Mouse (Mus musculus): ENCODE measurements around the gene Zfp668. TPM values are rescaled to one million over a fixed set of nuclear protein-coding genes. Genes with fewer than 3 reads are reported as not detected.

The Zfp668 gene
- total and polyA plus RNA-seq, 3 experiments: 2.2 to 4.1 (median 3.4) TPM

GRCm38 (mm10) chr7:127908656-127909055 lies 32.0 kb upstream of the Zfp668 start:
- Histone ChIP-seq H3K4me1 (ENCODE audit: control insufficient read depth, insufficient read depth, low read length) (peaks cover 1% of the 10 kb centered on the region), H3K27ac (no peak overlapping the region), H3K4me3 (no peak overlapping the region), H3K36me3 (ENCODE audit: control insufficient read depth, insufficient read depth, low read length) (no peaks in the 10 kb centered on the region), H3K9ac (ENCODE audit: low read depth, low read length) (no peak overlapping the region), H3K79me2 (replicated peaks; ENCODE audit: control insufficient read depth, insufficient read depth, low read length) (no peaks in the 10 kb centered on the region), H3K27me3 (ENCODE audit: control insufficient read depth, insufficient read depth, low read length) (no peaks in the 10 kb centered on the region)
- WGBS: 79% methylated on average over 4 of the region's 4 CpGs
- intact Hi-C loops (cut with DNase I): no loop called here
- no peak for DNase-seq
- TF ChIP-seq CTCF (IDR thresholded peaks at IDR 0.05) (no peak), EP300 (IDR thresholded peaks at IDR 0.05; ENCODE audit: insufficient read depth, low read depth, low read length) (no peak), POLR2A (IDR thresholded peaks at IDR 0.05; ENCODE audit: insufficient read depth, low read depth, low read length) (no peak)

GRCm38 (mm10) chr7:127907939-127908338 lies 31.3 kb upstream of the Zfp668 start:
- no peak for DNase-seq
- no peak overlapping the region for H3K4me3 ChIP-seq
- H3K4me1 ChIP-seq (ENCODE audit: control insufficient read depth, insufficient read depth, low read length): peaks cover 1% of the 10 kb centered on the region
- no peaks in the 10 kb centered on the region for H3K36me3 ChIP-seq (ENCODE audit: control insufficient read depth, insufficient read depth, low read length)
- H3K9ac ChIP-seq (ENCODE audit: low read depth, low read length): no peak overlapping the region
- no peaks in the 10 kb centered on the region for H3K79me2 ChIP-seq (replicated peaks; ENCODE audit: control insufficient read depth, insufficient read depth, low read length)
- H3K27ac ChIP-seq: no peak overlapping the region
- TF ChIP-seq EP300 (IDR thresholded peaks at IDR 0.05; ENCODE audit: insufficient read depth, low read depth, low read length) (no peak), POLR2A (IDR thresholded peaks at IDR 0.05; ENCODE audit: insufficient read depth, low read depth, low read length) (no peak), CTCF (IDR thresholded peaks at IDR 0.05) (no peak)
- intact Hi-C loops (cut with DNase I): no loop called here
- H3K27me3 ChIP-seq (ENCODE audit: control insufficient read depth, insufficient read depth, low read length): no peaks in the 10 kb centered on the region
- WGBS: 96% methylated on average over 12 of the region's 12 CpGs

- intact Hi-C loops (cut with DNase I): no loop called here
- WGBS: 6% methylated on average over 38 of the region's 38 CpGs
- no peaks in the 10 kb centered on the region for H3K36me3 ChIP-seq (ENCODE audit: control insufficient read depth, insufficient read depth, low read length)
These were observed 27.6 kb upstream of the Zfp668 start, which contains the start of gene Bckdk for GRCm38 (mm10) chr7:127903971-127904796. Gene Bckdk (plus strand): TSS chr7:127904082.

GRCm38 (mm10) chr7:127901772-127902171 lies 25.1 kb upstream of the Zfp668 start:
- 77% methylated on average over 2 of the region's 2 CpGs for WGBS
- H3K79me2 ChIP-seq (replicated peaks; ENCODE audit: control insufficient read depth, insufficient read depth, low read length): no peaks in the 10 kb centered on the region

More at GRCm38 (mm10) chr7:127903971-127904796, 27.6 kb upstream of the Zfp668 start, which contains the start of gene Bckdk:
- H3K4me3 ChIP-seq: peak within 1 kb of the TSS; percentile 90
- H3K79me2 ChIP-seq (replicated peaks; ENCODE audit: control insufficient read depth, insufficient read depth, low read length): no peaks in the 10 kb centered on the region
- H3K27me3 ChIP-seq (ENCODE audit: control insufficient read depth, insufficient read depth, low read length): no peaks in the 10 kb centered on the region
- H3K4me1 ChIP-seq (ENCODE audit: control insufficient read depth, insufficient read depth, low read length): peaks cover 1% of the 10 kb centered on the region
- H3K9ac ChIP-seq (ENCODE audit: low read depth, low read length): peak within 1 kb of the TSS; percentile 85
- peak within 1 kb of the TSS; percentile 94 for H3K27ac ChIP-seq
- DNase-seq: peak; percentile 80 to 83
- TF ChIP-seq CTCF (IDR thresholded peaks at IDR 0.05) (0 out of 2 replicates have a peak, but pooled peaks have one; percentile 9), POLR2A (IDR thresholded peaks at IDR 0.05; ENCODE audit: insufficient read depth, low read depth, low read length) (peak; percentile 89), EP300 (IDR thresholded peaks at IDR 0.05; ENCODE audit: insufficient read depth, low read depth, low read length) (no peak)

GRCm38 (mm10) chr7:127899997-127900396 lies 23.4 kb upstream of the Zfp668 start:
- H3K36me3 ChIP-seq (ENCODE audit: control insufficient read depth, insufficient read depth, low read length): no peaks in the 10 kb centered on the region
- H3K4me3 ChIP-seq: no peak overlapping the region
- WGBS: 20% methylated on average over 7 of the region's 7 CpGs
- no peaks in the 10 kb centered on the region for H3K79me2 ChIP-seq (replicated peaks; ENCODE audit: control insufficient read depth, insufficient read depth, low read length)
- TF ChIP-seq POLR2A (IDR thresholded peaks at IDR 0.05; ENCODE audit: insufficient read depth, low read depth, low read length): no peak
- no peak for TF ChIP-seq CTCF (IDR thresholded peaks at IDR 0.05)
- no peak for TF ChIP-seq EP300 (IDR thresholded peaks at IDR 0.05; ENCODE audit: insufficient read depth, low read depth, low read length)
- intact Hi-C loops (cut with DNase I): no loop called here
- H3K9ac ChIP-seq (ENCODE audit: low read depth, low read length): no peak overlapping the region
- H3K27ac ChIP-seq: no peak overlapping the region
- H3K4me1 ChIP-seq (ENCODE audit: control insufficient read depth, insufficient read depth, low read length): peaks cover 3% of the 10 kb centered on the region
- H3K27me3 ChIP-seq (ENCODE audit: control insufficient read depth, insufficient read depth, low read length): no peaks in the 10 kb centered on the region
- no peak for DNase-seq

More at GRCm38 (mm10) chr7:127901772-127902171, 25.1 kb upstream of the Zfp668 start:
- DNase-seq: no peak
- Histone ChIP-seq H3K4me3 (no peak overlapping the region), H3K9ac (ENCODE audit: low read depth, low read length) (no peak overlapping the region), H3K36me3 (ENCODE audit: control insufficient read depth, insufficient read depth, low read length) (no peaks in the 10 kb centered on the region), H3K27me3 (ENCODE audit: control insufficient read depth, insufficient read depth, low read length) (no peaks in the 10 kb centered on the region), H3K4me1 (ENCODE audit: control insufficient read depth, insufficient read depth, low read length) (peaks cover 1% of the 10 kb centered on the region), H3K27ac (no peak overlapping the region)
- TF ChIP-seq CTCF (IDR thresholded peaks at IDR 0.05) (no peak), EP300 (IDR thresholded peaks at IDR 0.05; ENCODE audit: insufficient read depth, low read depth, low read length) (no peak), POLR2A (IDR thresholded peaks at IDR 0.05; ENCODE audit: insufficient read depth, low read depth, low read length) (no peak)
- intact Hi-C loops (cut with DNase I): no loop called here

Data from heart, adult 2 months (tissue).